Mouse (Mus musculus): ENCODE results near the gene Nrsn2. TPM values are rescaled to one million over a fixed set of nuclear protein-coding genes. Genes with fewer than 3 reads are reported as not detected.

Gene Nrsn2
- polyA plus RNA-seq, 1 experiment from 2014 or later: 1.3 TPM

DNA sequence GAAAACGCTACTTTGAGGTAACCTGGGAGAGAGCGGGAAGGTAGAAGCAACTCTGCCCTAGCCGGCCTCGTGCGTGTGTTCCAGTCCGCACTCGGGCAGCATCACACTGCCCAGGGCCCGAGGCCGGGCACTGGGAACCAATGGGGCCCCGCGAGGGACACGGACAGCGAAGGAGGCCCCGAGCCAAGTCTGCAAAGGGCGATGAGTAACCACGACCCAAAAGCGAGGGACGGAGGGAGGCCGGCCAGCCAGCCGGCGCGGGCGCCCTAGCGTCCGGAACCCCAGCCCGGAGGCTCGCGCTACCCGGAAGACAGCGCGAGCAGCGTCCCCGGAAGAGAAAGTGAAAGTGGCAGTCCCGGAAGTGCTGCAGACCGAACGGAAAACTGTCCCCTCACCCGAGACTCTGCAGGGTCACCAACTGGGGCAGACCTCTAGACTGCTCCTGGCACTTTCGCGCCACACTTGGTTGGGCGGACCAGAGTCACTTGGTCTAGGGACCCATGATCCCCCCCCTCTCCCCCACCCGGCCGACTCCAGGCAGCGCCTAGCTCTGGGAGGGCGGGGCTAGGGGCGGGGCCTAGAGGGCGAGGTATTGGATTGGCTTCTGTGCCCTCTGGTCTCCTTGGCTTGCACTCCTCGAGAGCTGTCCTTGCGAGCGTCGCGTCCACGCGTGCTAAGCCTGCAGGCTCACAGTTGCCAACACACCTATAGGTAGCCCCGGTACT, 44.2 kb downstream of the Nrsn2 start, which contains the start of gene Rbck1:
TSS of gene Rbck1 (minus strand) at position 553 of the 725 bp plus-strand sequence.
- under 1% methylated on average over 54 of the region's 54 CpGs for WGBS
- H3K36me3 ChIP-seq: peaks cover 37% of the 10 kb centered on the region
- peak within 1 kb of the TSS; percentile 93 for H3K27ac ChIP-seq (replicated peaks)
- no peaks in the 10 kb centered on the region for H3K9me3 ChIP-seq (replicated peaks)
- peak; percentile 94 for DNase-seq (ENCODE audit: low spot score)
- 0 out of 2 replicates have a peak, but pooled peaks cover 5% of the 10 kb centered on the region for H3K27me3 ChIP-seq (ENCODE audit: low read depth, poor library complexity, severe bottlenecking)
- peaks cover 34% of the 10 kb centered on the region for H3K4me1 ChIP-seq
- H3K4me3 ChIP-seq: peak within 1 kb of the TSS; percentile 87

- no peak for DNase-seq (ENCODE audit: low spot score)
- Histone ChIP-seq H3K9me3 (replicated peaks) (no peaks in the 10 kb centered on the region), H3K4me1 (peaks cover 34% of the 10 kb centered on the region), H3K27me3 (ENCODE audit: low read depth, poor library complexity, severe bottlenecking) (0 out of 2 replicates have a peak, but pooled peaks cover 5% of the 10 kb centered on the region), H3K36me3 (peaks cover 50% of the 10 kb centered on the region), H3K27ac (replicated peaks) (no peak overlapping the region; the same call in 1 of the 2 replicates), H3K4me3 (peak overlapping the region; percentile 87)
- WGBS: 77% methylated on average over 7 of the region's 7 CpGs
Measured at GRCm38 (mm10) chr2:152330858-152331423, 45.5 kb downstream of the Nrsn2 start.

DNA sequence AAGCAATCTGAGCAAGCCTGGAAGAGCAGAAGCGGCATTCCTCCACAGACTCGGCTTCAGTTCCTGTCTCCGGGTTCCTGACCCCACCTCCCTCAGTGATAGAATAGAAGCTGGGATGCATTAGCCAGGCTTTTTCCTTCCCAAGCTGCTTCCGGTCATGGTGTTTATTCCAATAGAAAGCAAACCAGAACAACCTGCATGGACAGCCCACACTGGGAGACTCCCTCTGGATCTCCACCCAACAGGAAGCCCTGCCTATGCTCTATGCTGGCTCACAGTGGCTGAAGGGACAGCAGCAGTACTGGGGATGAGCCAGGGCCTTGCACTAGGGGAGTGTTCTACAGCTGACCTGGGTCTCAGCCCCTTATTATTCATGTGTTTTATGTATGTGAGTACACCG, 48.5 kb downstream of the Nrsn2 start:
- 88% methylated on average over 5 of the region's 5 CpGs for WGBS
- no peak overlapping the region for H3K4me3 ChIP-seq
- H3K27ac ChIP-seq (replicated peaks): no peak overlapping the region
- no peaks in the 10 kb centered on the region for H3K9me3 ChIP-seq (replicated peaks)
- H3K4me1 ChIP-seq: peaks cover 21% of the 10 kb centered on the region
- peaks cover 79% of the 10 kb centered on the region for H3K36me3 ChIP-seq
- no peak for DNase-seq (ENCODE audit: low spot score)
- no peaks in the 10 kb centered on the region for H3K27me3 ChIP-seq (ENCODE audit: low read depth, poor library complexity, severe bottlenecking)

DNA sequence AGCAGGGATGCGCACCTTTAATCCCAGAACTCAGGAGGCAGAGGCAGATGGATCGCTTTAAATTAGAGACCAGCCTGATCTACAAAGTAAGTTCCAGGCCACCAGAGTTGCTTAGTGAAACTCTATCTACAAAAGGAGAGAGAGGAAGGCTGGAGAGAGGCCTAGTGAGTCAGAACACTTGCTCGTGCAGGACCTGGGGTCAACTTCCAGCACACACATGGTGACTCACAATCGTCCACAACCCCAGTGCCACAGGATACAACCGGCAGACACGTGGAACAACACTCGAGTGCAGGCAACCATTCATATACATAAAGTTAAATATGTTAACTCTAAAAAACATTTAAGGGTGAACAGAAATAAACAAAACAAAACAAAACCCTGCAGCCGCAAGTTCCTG, 49.8 kb downstream of the Nrsn2 start:
- peaks cover 93% of the 10 kb centered on the region for H3K36me3 ChIP-seq
- no peak overlapping the region for H3K4me3 ChIP-seq
- 89% methylated on average over 8 of the region's 8 CpGs for WGBS
- no peaks in the 10 kb centered on the region for H3K9me3 ChIP-seq (replicated peaks)
- H3K27me3 ChIP-seq (ENCODE audit: low read depth, poor library complexity, severe bottlenecking): no peaks in the 10 kb centered on the region
- peaks cover 16% of the 10 kb centered on the region for H3K4me1 ChIP-seq
- no peak for DNase-seq (ENCODE audit: low spot score)
- H3K27ac ChIP-seq (replicated peaks): no peak overlapping the region

- Histone ChIP-seq H3K9me3 (replicated peaks) (no peaks in the 10 kb centered on the region), H3K27ac (replicated peaks) (no peak overlapping the region), H3K36me3 (peaks cover 98% of the 10 kb centered on the region), H3K27me3 (ENCODE audit: low read depth, poor library complexity, severe bottlenecking) (no peaks in the 10 kb centered on the region), H3K4me3 (no peak overlapping the region), H3K4me1 (peaks cover 11% of the 10 kb centered on the region)
- 93% methylated on average over 13 of the region's 13 CpGs for WGBS
- no peak for DNase-seq (ENCODE audit: low spot score)
Measured at GRCm38 (mm10) chr2:152326157-152326556, 50.3 kb downstream of the Nrsn2 start.

DNA sequence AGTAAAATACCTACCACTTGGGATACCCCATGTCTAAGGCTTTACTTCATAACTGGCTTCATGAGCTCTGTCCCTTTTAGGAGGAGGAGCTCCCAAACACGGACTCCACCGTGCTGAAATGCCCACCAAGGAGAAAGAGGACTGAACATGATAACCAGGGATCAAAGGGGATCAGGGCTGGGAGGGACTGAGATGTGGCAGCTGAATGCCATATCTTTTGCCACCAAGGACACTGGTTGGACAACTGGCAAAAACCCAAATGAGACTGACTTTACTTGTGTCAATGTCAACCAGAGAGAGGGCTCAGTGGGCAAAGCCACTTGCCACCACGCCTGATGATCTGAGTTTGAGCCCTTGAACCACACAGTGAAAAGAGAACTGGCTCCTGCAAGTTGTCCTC, 51.6 kb downstream of the Nrsn2 start:
- Histone ChIP-seq H3K36me3 (peaks cover 100% of the 10 kb centered on the region), H3K4me3 (no peak overlapping the region), H3K27me3 (ENCODE audit: low read depth, poor library complexity, severe bottlenecking) (no peaks in the 10 kb centered on the region), H3K27ac (replicated peaks) (no peak overlapping the region), H3K9me3 (replicated peaks) (no peaks in the 10 kb centered on the region), H3K4me1 (no peaks in the 10 kb centered on the region)
- no peak for DNase-seq (ENCODE audit: low spot score)
- WGBS: 92% methylated on average over 3 of the region's 3 CpGs

DNA sequence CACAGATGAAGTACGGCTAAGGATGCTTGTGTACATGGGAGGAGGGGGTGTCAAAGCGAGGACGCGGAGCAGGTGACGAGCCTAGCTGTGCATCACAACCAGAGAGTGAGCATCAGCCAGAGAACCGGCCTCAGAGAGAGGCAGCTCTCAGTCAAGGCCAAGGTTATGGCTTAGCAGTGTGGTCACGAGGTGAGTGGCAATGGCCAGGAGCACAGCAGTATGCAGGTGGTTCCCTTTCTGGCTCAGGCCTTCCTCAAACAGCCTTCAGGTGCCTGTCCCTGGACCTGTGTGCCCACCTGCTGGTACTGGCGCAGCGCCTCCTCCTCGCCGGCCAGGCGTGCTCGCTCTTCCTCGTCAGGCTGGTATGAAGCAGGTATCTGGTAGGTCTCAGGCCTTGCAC, 52.5 kb downstream of the Nrsn2 start:
- Histone ChIP-seq H3K36me3 (peaks cover 100% of the 10 kb centered on the region), H3K9me3 (replicated peaks) (no peaks in the 10 kb centered on the region), H3K27ac (replicated peaks) (no peak overlapping the region), H3K4me3 (no peak overlapping the region), H3K27me3 (ENCODE audit: low read depth, poor library complexity, severe bottlenecking) (no peaks in the 10 kb centered on the region), H3K4me1 (no peaks in the 10 kb centered on the region)
- 94% methylated on average over 14 of the region's 14 CpGs for WGBS
- no peak for DNase-seq (ENCODE audit: low spot score)

GRCm38 (mm10) chr2:152322198-152322597, 54.2 kb downstream of the Nrsn2 start:
- H3K9me3 ChIP-seq (replicated peaks): no peaks in the 10 kb centered on the region
- no peaks in the 10 kb centered on the region for H3K4me1 ChIP-seq
- no peak overlapping the region for H3K27ac ChIP-seq (replicated peaks)
- no peak overlapping the region for H3K4me3 ChIP-seq
- WGBS: 95% methylated on average over 6 of the region's 6 CpGs
- H3K27me3 ChIP-seq (ENCODE audit: low read depth, poor library complexity, severe bottlenecking): no peaks in the 10 kb centered on the region
- no peak for DNase-seq (ENCODE audit: low spot score)
- H3K36me3 ChIP-seq: peaks cover 99% of the 10 kb centered on the region

DNA sequence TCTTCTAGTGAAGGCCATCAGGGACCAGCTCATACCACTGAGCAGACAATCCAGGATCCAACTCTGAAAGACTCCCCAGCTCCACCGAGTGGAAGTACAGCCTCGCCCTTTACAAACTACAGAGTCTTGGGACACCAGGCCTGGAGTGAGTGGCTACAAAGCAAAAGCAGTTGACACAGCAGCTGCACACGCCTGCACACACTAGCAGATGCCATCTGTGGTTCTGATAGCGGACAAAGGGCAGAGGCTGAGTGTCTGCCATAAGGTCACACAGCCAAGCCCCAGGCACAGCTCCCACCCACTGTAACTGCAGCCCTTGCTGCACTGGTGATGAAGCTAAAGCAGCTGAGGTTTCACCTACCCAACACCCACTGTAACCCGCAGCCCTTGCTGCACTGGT, 54.9 kb downstream of the Nrsn2 start:
- Histone ChIP-seq H3K4me1 (no peaks in the 10 kb centered on the region), H3K9me3 (replicated peaks) (no peaks in the 10 kb centered on the region), H3K27me3 (ENCODE audit: low read depth, poor library complexity, severe bottlenecking) (no peaks in the 10 kb centered on the region), H3K27ac (replicated peaks) (no peak overlapping the region), H3K36me3 (peaks cover 99% of the 10 kb centered on the region), H3K4me3 (no peak overlapping the region)
- WGBS: 85% methylated on average over 5 of the region's 5 CpGs
- DNase-seq (ENCODE audit: low spot score): no peak

Other genes starting within 250 kb of the Nrsn2 start
- 1.9 and 3.0 TPM in 2 replicates for gene Tcf15, start 233.1 kb downstream of the Nrsn2 start, polyA plus RNA-seq (2016; fragmentation: Nextera tagmentation; extraction: Ambion mirVana)
- 79.1 and 82.7 TPM in 2 replicates for gene Csnk2a1, start 149.8 kb downstream of the Nrsn2 start, polyA plus RNA-seq (2016; fragmentation: Nextera tagmentation; extraction: Ambion mirVana)
- 29.2 and 30.3 TPM in 2 replicates for gene Tbc1d20, start 82.8 kb downstream of the Nrsn2 start, polyA plus RNA-seq (2016; fragmentation: Nextera tagmentation; extraction: Ambion mirVana)
- gene Rbck1, start 44.0 kb downstream of the Nrsn2 start, polyA plus RNA-seq (2016; fragmentation: Nextera tagmentation; extraction: Ambion mirVana): 92.2 and 101 TPM in 2 replicates
- 2.2 and 2.8 TPM in 2 replicates for gene Trib3, start 32.6 kb downstream of the Nrsn2 start, polyA plus RNA-seq (2016; fragmentation: Nextera tagmentation; extraction: Ambion mirVana)
- 8.6 and 9.2 TPM in 2 replicates for gene Sox12, start 21.4 kb upstream of the Nrsn2 start, polyA plus RNA-seq (2016; fragmentation: Nextera tagmentation; extraction: Ambion mirVana)
- 47.7 and 49.8 TPM in 2 replicates for gene Zcchc3, start 38.4 kb upstream of the Nrsn2 start, polyA plus RNA-seq (2016; fragmentation: Nextera tagmentation; extraction: Ambion mirVana)
- 0.99 and 1.2 TPM in 2 replicates for gene 6820408C15Rik, start 38.9 kb upstream of the Nrsn2 start, polyA plus RNA-seq (2016; fragmentation: Nextera tagmentation; extraction: Ambion mirVana)
- gene Defb23, start 88.0 kb upstream of the Nrsn2 start, polyA plus RNA-seq (2016; fragmentation: Nextera tagmentation; extraction: Ambion mirVana): not detected in 2 replicates
- gene Defb20, start 100.4 kb upstream of the Nrsn2 start, polyA plus RNA-seq (2016; fragmentation: Nextera tagmentation; extraction: Ambion mirVana): not detected in 2 replicates
- gene Defb22, start 113.5 kb upstream of the Nrsn2 start, polyA plus RNA-seq (2016; fragmentation: Nextera tagmentation; extraction: Ambion mirVana): not detected in 2 replicates
- gene Defb26, start 135.1 kb upstream of the Nrsn2 start, polyA plus RNA-seq (2016; fragmentation: Nextera tagmentation; extraction: Ambion mirVana): not detected in 2 replicates
- not detected in 2 replicates for gene Defb28, start 141.6 kb upstream of the Nrsn2 start, polyA plus RNA-seq (2016; fragmentation: Nextera tagmentation; extraction: Ambion mirVana)
- gene Defb29, start 163.5 kb upstream of the Nrsn2 start, polyA plus RNA-seq (2016; fragmentation: Nextera tagmentation; extraction: Ambion mirVana): not detected in 2 replicates
- gene Gm17416, start 192.7 kb upstream of the Nrsn2 start, polyA plus RNA-seq (2016; fragmentation: Nextera tagmentation; extraction: Ambion mirVana): not detected in 2 replicates
- gene Defb21, start 196.1 kb upstream of the Nrsn2 start, polyA plus RNA-seq (2016; fragmentation: Nextera tagmentation; extraction: Ambion mirVana): not detected in 2 replicates
- gene Defb19, start 203.7 kb upstream of the Nrsn2 start, polyA plus RNA-seq (2016; fragmentation: Nextera tagmentation; extraction: Ambion mirVana): not detected in 2 replicates
- gene Defb45, start 222.8 kb upstream of the Nrsn2 start, polyA plus RNA-seq (2016; fragmentation: Nextera tagmentation; extraction: Ambion mirVana): not detected in 2 replicates
- not detected in 2 replicates for gene Defb36, start 227.7 kb upstream of the Nrsn2 start, polyA plus RNA-seq (2016; fragmentation: Nextera tagmentation; extraction: Ambion mirVana)
- not detected in 2 replicates for gene Defb25, start 246.4 kb upstream of the Nrsn2 start, polyA plus RNA-seq (2016; fragmentation: Nextera tagmentation; extraction: Ambion mirVana)

Measured in midbrain, embryonic 10.5 days (tissue).